Mouse (Mus musculus): ENCODE measurements around the gene Lbhd1.

DNA sequence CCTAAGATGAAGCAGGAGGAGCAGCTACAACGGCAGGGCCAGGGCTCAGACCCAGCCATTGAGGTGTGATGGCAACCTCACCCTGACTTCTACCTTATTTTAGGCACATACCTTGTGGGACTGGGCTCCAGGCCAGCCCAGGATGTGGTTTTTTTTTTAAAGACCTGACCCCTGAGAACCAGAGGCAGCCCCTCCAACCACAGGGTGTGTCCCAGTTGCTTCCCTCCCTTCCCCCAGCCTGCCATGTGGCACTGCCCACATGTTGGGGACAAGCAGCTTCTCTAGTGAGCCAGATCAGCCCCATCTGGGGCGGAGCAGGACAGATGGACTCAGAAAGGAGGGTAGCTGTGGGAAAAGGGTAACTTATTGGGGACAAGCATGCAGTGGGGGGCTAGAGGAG lies 43.2 kb downstream of the Lbhd1 start:
- TF ChIP-seq CTCF (IDR thresholded peaks at IDR 0.05; ENCODE audit: borderline replicate concordance, control insufficient read depth, extremely low read depth, insufficient read depth, low read length, poor library complexity) (no peak), POLR2A (IDR thresholded peaks at IDR 0.05; ENCODE audit: control insufficient read depth, extremely low read depth, insufficient read depth, low read length, poor library complexity) (no peak)
